Mouse (Mus musculus) embryonic facial prominence, embryonic 14.5 days (tissue): Measurements from ENCODE around the gene Muc3a. TPM values are rescaled to one million over a fixed set of nuclear protein-coding genes. Genes with fewer than 3 reads are reported as not detected.
A peak's percentile ranks its signal among the peaks of the same experiment; 100 is the strongest.

Experiments
- ATAC-seq: fragments of 200-750 bp; cut with Nextera tagmentation; 2 replicates; pipeline ENCODE4 v1.8.0; 2017; ENCODE audit warnings: low read depth, moderate number of reproducible peaks, moderate TSS enrichment
- DNase-seq: peaks from one replicate; pipeline ENCODE4 v3.0.0-alpha.2; 2015; ENCODE audit warnings: low spot score
- H3K27ac ChIP-seq: fragments of 300-500 bp; sonication (generic); replicated peaks from 2 replicates; pipeline ENCODE4 v1.5.1; 2014; ENCODE audit warnings: low read depth, mild to moderate bottlenecking, low read length, moderate library complexity
- H3K27me3 ChIP-seq: fragments of 300-500 bp; sonication (generic); replicated peaks from 2 replicates; pipeline ENCODE4 v1.6.1; 2014; ENCODE audit warnings: low read length; ENCODE audit not compliant: control insufficient read depth, insufficient read depth
- H3K36me3 ChIP-seq: fragments of 300-500 bp; sonication (generic); 2 replicates; pipeline ENCODE4 v1.6.1; 2014; ENCODE audit warnings: low read length, mixed read lengths; ENCODE audit not compliant: control insufficient read depth, insufficient read depth
- H3K4me1 ChIP-seq: fragments of 300-500 bp; sonication (generic); 2 replicates; pipeline ENCODE4 v1.6.1; 2014; ENCODE audit warnings: antibody characterized with exemption, low read length; ENCODE audit not compliant: control insufficient read depth, insufficient read depth
- H3K4me2 ChIP-seq: fragments of 300-500 bp; sonication (generic); 2 replicates; pipeline ENCODE4 v1.6.1; 2014; ENCODE audit warnings: low read depth, mild to moderate bottlenecking, low read length, moderate library complexity, mixed read lengths
- H3K4me3 ChIP-seq: fragments of 300-500 bp; sonication (generic); 2 replicates; pipeline ENCODE4 v1.5.1; 2014; ENCODE audit warnings: low read depth, mild to moderate bottlenecking, low read length
- H3K9ac ChIP-seq: fragments of 300-500 bp; sonication (generic); 2 replicates; pipeline ENCODE4 v1.6.1; 2014; ENCODE audit warnings: low read depth, mild to moderate bottlenecking, low read length, moderate library complexity, mixed read lengths
- H3K9me3 ChIP-seq: fragments of 300-500 bp; sonication (generic); 2 replicates; pipeline ENCODE4 v1.6.1; 2016; ENCODE audit warnings: low read length; ENCODE audit not compliant: control insufficient read depth
- WGBS: fragments of 180-500 bp; shearing (Covaris S2); extraction: QIAGEN DNeasy Blood & Tissue Kit; methylation state at CpG from one replicate; pipeline ENCODE4 v1.1.7; 2014; 5-methylcytosine and 5-hydroxymethylcytosine counted together
- polyA plus RNA-seq: library from polyadenylated mRNA; unstranded; fragments of >200 nt; fragmentation: Nextera tagmentation; extraction: Ambion mirVana; gene quantifications from 2 replicates; pipeline ENCODE4 v1.2.1, GENCODE M21; 2014

Muc3a gene
- 0.14 and 0.40 TPM in 2 replicates for polyA plus RNA-seq

GRCm38 (mm10) chr5:137212289-137212688 lies at the start of gene Muc3a:
Gene Muc3a (minus strand): TSS chr5:137212389.
- Histone ChIP-seq H3K4me2 (no peak within 1 kb of the TSS), H3K36me3 (no peaks in the 10 kb centered on the region), H3K4me3 (no peak within 1 kb of the TSS), H3K27ac (no peak within 1 kb of the TSS), H3K4me1 (no peaks in the 10 kb centered on the region), H3K27me3 (no peaks in the 10 kb centered on the region), H3K9ac (no peak within 1 kb of the TSS), H3K9me3 (no peaks in the 10 kb centered on the region)
- WGBS: 85% methylated on average over 2 of the region's 2 CpGs
- DNase-seq (no peak), ATAC-seq (no peak)

DNA sequence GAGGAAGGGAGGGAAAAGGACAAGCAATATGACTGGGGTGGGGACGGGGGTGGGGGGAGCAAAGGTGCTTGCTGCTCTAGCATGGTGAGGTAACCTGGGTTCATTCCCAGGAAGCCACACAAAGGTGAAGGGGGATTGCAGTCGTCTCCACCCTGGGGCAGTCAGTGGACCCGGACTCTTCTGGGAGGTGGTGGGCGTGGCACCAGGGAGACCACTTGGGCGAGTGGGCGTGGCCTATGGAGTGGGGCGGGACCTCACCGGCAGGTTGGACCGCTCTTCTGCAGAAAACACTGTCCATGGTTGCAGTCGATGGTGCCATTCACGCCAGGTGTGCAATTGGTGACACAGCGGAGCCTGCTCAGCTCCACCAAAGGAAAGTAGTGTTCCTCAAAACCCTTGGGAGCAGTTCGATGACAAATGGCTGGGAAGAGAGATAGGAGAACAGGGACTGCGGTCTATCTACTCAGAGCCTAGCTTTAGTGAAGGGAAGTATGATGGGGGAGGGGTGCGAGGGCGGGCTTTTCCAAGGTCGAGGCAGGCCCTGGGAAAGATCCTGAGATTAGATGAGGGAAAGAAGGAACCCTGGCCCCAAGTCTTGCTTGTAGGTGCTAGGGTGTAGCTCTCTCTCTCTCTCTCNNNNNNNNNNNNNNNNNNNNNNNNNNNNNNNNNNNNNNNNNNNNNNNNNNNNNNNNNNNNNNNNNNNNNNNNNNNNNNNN lies 917 bp downstream of the Muc3a start:
- H3K4me1 ChIP-seq: no peaks in the 10 kb centered on the region
- H3K4me3 ChIP-seq: no peak overlapping the region
- H3K4me2 ChIP-seq: no peak overlapping the region
- ATAC-seq: no peak
- no peaks in the 10 kb centered on the region for H3K9me3 ChIP-seq
- no peaks in the 10 kb centered on the region for H3K27me3 ChIP-seq
- H3K9ac ChIP-seq: no peak overlapping the region
- H3K27ac ChIP-seq: no peak overlapping the region
- DNase-seq: no peak
- 15% methylated on average over 16 of the region's 17 CpGs for WGBS
- no peaks in the 10 kb centered on the region for H3K36me3 ChIP-seq

GRCm38 (mm10) chr5:137210689-137211088 lies 1.5 kb downstream of the Muc3a start:
- Histone ChIP-seq H3K9ac (no peak overlapping the region), H3K27ac (no peak overlapping the region), H3K9me3 (no peaks in the 10 kb centered on the region), H3K36me3 (no peaks in the 10 kb centered on the region), H3K4me1 (no peaks in the 10 kb centered on the region), H3K4me3 (no peak overlapping the region), H3K4me2 (no peak overlapping the region), H3K27me3 (no peaks in the 10 kb centered on the region)
- no peak for DNase-seq
- 66% methylated on average over 8 of the region's 8 CpGs for WGBS
- ATAC-seq: no peak

DNA sequence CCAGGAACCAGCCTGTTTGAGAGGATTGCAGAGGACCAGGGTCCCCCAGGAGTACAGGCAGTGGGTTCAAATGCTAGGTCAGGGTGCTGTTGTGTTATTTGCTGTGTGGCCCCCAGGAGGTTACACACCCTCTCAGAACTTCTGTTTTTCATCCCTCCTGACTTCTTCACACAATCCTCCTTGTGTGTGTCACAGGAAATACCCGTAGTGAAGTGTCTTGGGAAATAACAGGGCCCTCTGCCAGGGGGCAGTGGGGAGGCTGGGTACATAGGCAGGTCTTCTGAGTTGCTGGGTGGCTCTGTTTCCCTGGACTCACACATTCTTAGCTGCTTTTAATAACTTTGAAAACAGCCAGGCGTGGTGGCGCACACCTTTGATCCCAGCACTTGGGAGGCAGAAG lies 6.9 kb downstream of the Muc3a start:
- H3K4me1 ChIP-seq: no peaks in the 10 kb centered on the region
- DNase-seq (no peak), ATAC-seq (no peak)
- no peak overlapping the region for H3K27ac ChIP-seq
- no peak overlapping the region for H3K4me2 ChIP-seq
- no peaks in the 10 kb centered on the region for H3K9me3 ChIP-seq
- H3K9ac ChIP-seq: no peak overlapping the region
- no peak overlapping the region for H3K4me3 ChIP-seq
- no peaks in the 10 kb centered on the region for H3K36me3 ChIP-seq
- 75% methylated on average over 3 of the region's 3 CpGs for WGBS
- H3K27me3 ChIP-seq: no peaks in the 10 kb centered on the region

- Histone ChIP-seq H3K4me1 (no peaks in the 10 kb centered on the region), H3K27me3 (peaks cover under 1% of the 10 kb centered on the region; the same call in 1 of the 2 replicates), H3K27ac (no peak overlapping the region), H3K4me3 (no peak overlapping the region), H3K36me3 (no peaks in the 10 kb centered on the region), H3K9ac (no peak overlapping the region), H3K4me2 (no peak overlapping the region), H3K9me3 (no peaks in the 10 kb centered on the region)
- DNase-seq (no peak), ATAC-seq (no peak)
- 77% methylated on average over 8 of the region's 8 CpGs for WGBS
Measured at GRCm38 (mm10) chr5:137194488-137195120, 17.6 kb downstream of the Muc3a start.

- Histone ChIP-seq H3K9me3 (no peaks in the 10 kb centered on the region), H3K4me2 (no peak overlapping the region), H3K4me1 (no peaks in the 10 kb centered on the region), H3K27ac (no peak overlapping the region), H3K27me3 (peaks cover 10% of the 10 kb centered on the region), H3K36me3 (no peaks in the 10 kb centered on the region), H3K4me3 (no peak overlapping the region), H3K9ac (no peak overlapping the region)
- ATAC-seq (no peak), DNase-seq (no peak)
- 73% methylated on average over 8 of the region's 8 CpGs for whole genome bisulfite sequencing
Measured at GRCm38 (mm10) chr5:137193279-137193952, 18.8 kb downstream of the Muc3a start.

- H3K27ac ChIP-seq: no peak overlapping the region
- peak overlapping the region; percentile 72 for H3K9ac ChIP-seq
- no peaks in the 10 kb centered on the region for H3K4me1 ChIP-seq
- 4% methylated on average over 21 of the region's 34 CpGs for WGBS
- ATAC-seq (peak; percentile 2; the same call in 1 of the 2 replicates), DNase-seq (peak; percentile 16)
- H3K27me3 ChIP-seq: peaks cover 17% of the 10 kb centered on the region
- H3K4me3 ChIP-seq: peak overlapping the region; percentile 54
- H3K4me2 ChIP-seq: peak overlapping the region; percentile 77
- no peaks in the 10 kb centered on the region for H3K9me3 ChIP-seq
- H3K36me3 ChIP-seq: no peaks in the 10 kb centered on the region
Measured at GRCm38 (mm10) chr5:137189326-137189725, 22.9 kb downstream of the Muc3a start.

- ATAC-seq (no peak), DNase-seq (no peak)
- H3K27me3 ChIP-seq: peaks cover 17% of the 10 kb centered on the region
- H3K9me3 ChIP-seq: no peaks in the 10 kb centered on the region
- WGBS: 85% methylated on average over 8 of the region's 8 CpGs
- H3K36me3 ChIP-seq: no peaks in the 10 kb centered on the region
- no peak overlapping the region for H3K27ac ChIP-seq
- no peak overlapping the region for H3K4me3 ChIP-seq
- no peaks in the 10 kb centered on the region for H3K4me1 ChIP-seq
- no peak overlapping the region for H3K9ac ChIP-seq
- no peak overlapping the region for H3K4me2 ChIP-seq
Measured at GRCm38 (mm10) chr5:137185362-137185761, 26.8 kb downstream of the Muc3a start.
